Mouse (Mus musculus) ovary, postnatal 10 days (tissue): Measurements from ENCODE around the gene Psors1c2.
"Not testable (repeated sequence)": the region's sequence is repeated elsewhere in the genome, so short reads cannot be mapped to it uniquely, and the experiment has no call there.

Experiments used
- DNase-seq: peaks from one replicate; pipeline ENCODE4 v3.0.0; 2022; ENCODE audit warnings: low spot score

Gene Psors1c2

GRCm38 (mm10) chr17:35532901-35533300 is at the start of gene Psors1c2:
Psors1c2 (plus strand) TSS chr17:35533201.
- DNase-seq, result no peak

- peak; percentile 18 for DNase-seq
Observed at GRCm38 (mm10) chr17:35484066-35484465, 48.9 kb upstream of the Psors1c2 start.

GRCm38 (mm10) chr17:35485702-35486101 is 47.3 kb upstream of the Psors1c2 start:
- no peak for DNase-seq

GRCm38 (mm10) chr17:35486726-35487125 is 46.3 kb upstream of the Psors1c2 start:
- no peak for DNase-seq

- DNase-seq, result no peak
Observed at GRCm38 (mm10) chr17:35488041-35488440, 45.0 kb upstream of the Psors1c2 start.

- DNase-seq, result no peak
Observed at GRCm38 (mm10) chr17:35490320-35490719, 42.7 kb upstream of the Psors1c2 start.

GRCm38 (mm10) chr17:35497124-35497523 is 35.9 kb upstream of the Psors1c2 start:
- DNase-seq, result no peak

- DNase-seq, result no peak
Observed at GRCm38 (mm10) chr17:35502226-35502625, 30.8 kb upstream of the Psors1c2 start.

GRCm38 (mm10) chr17:35502762-35503161 is 30.2 kb upstream of the Psors1c2 start:
- DNase-seq, result no peak

GRCm38 (mm10) chr17:35503849-35504248 is 29.2 kb upstream of the Psors1c2 start:
- no peak for DNase-seq

- DNase-seq, result no peak
Observed at GRCm38 (mm10) chr17:35504628-35505481, 28.1 kb upstream of the Psors1c2 start.

GRCm38 (mm10) chr17:35505776-35506175 is 27.2 kb upstream of the Psors1c2 start, which contains the start of gene Pou5f1:
Pou5f1 (plus strand) TSS chr17:35506018.
- no peak for DNase-seq

- no peak for DNase-seq
Observed at GRCm38 (mm10) chr17:35506881-35507280, 26.1 kb upstream of the Psors1c2 start.

GRCm38 (mm10) chr17:35507556-35508260 is 25.3 kb upstream of the Psors1c2 start:
- no peak for DNase-seq

GRCm38 (mm10) chr17:35508279-35508678 is 24.7 kb upstream of the Psors1c2 start:
- DNase-seq, result not testable (repeated sequence)

GRCm38 (mm10) chr17:35509284-35509683 is 23.7 kb upstream of the Psors1c2 start:
- no peak for DNase-seq

GRCm38 (mm10) chr17:35512916-35513626 is 19.9 kb upstream of the Psors1c2 start:
- no peak for DNase-seq

GRCm38 (mm10) chr17:35513886-35514285 is 19.1 kb upstream of the Psors1c2 start:
- peak; percentile 48 for DNase-seq

GRCm38 (mm10) chr17:35514756-35515155 is 18.2 kb upstream of the Psors1c2 start:
- DNase-seq, result no peak

GRCm38 (mm10) chr17:35515911-35516640 is 16.9 kb upstream of the Psors1c2 start:
- no peak for DNase-seq

GRCm38 (mm10) chr17:35516652-35517500 is 16.1 kb upstream of the Psors1c2 start, which contains the start of the genes Tcf19 and Cchcr1:
Tcf19 (minus strand) TSS chr17:35516824.
Cchcr1 (plus strand) TSS chr17:35517100.
- DNase-seq, result peak; percentile 92
